Mouse (Mus musculus): ENCODE results near the gene Ppp4r2. TPM values are rescaled to one million over a fixed set of nuclear protein-coding genes. Genes with fewer than 3 reads are reported as not detected.
A peak's percentile ranks its signal among the peaks of the same experiment; 100 is the strongest.

Ppp4r2 gene
- polyA plus RNA-seq, 1 experiment from 2014 or later, result 29.5 TPM

GRCm38 (mm10) chr6:100823356-100823755 lies 10.1 kb upstream of the Ppp4r2 start:
- H3K36me3 ChIP-seq (ENCODE audit: control insufficient read depth, insufficient read depth, low read length), result no peaks in the 10 kb centered on the region

GRCm38 (mm10) chr6:100824381-100824965 lies 8.9 kb upstream of the Ppp4r2 start:
- no peak overlapping the region for H3K4me2 ChIP-seq (ENCODE audit: low read length)
- H3K27ac ChIP-seq (ENCODE audit: low read depth), result no peak overlapping the region
- no peak for DNase-seq (ENCODE audit: low spot score)
- no peak for ATAC-seq (replicated peaks; ENCODE audit: low FRiP score, low TSS enrichment, low read depth)
- WGBS, result 60% methylated on average over 7 of the region's 7 CpGs
- no peaks in the 10 kb centered on the region for H3K27me3 ChIP-seq (replicated peaks; ENCODE audit: control insufficient read depth, insufficient read depth, low read length)
- no peaks in the 10 kb centered on the region for H3K4me1 ChIP-seq (replicated peaks; ENCODE audit: control insufficient read depth, insufficient read depth, low read length)
- no peaks in the 10 kb centered on the region for H3K9me3 ChIP-seq (ENCODE audit: control insufficient read depth, low read length)
- H3K4me3 ChIP-seq (ENCODE audit: low read depth, low read length), result no peak overlapping the region
- H3K9ac ChIP-seq (ENCODE audit: low read length), result no peak overlapping the region
- no peaks in the 10 kb centered on the region for H3K36me3 ChIP-seq (ENCODE audit: control insufficient read depth, insufficient read depth, low read length)

More at GRCm38 (mm10) chr6:100823356-100823755, 10.1 kb upstream of the Ppp4r2 start:
- Histone ChIP-seq H3K9ac (ENCODE audit: low read length) (no peak overlapping the region), H3K27ac (ENCODE audit: low read depth) (no peak overlapping the region), H3K4me2 (ENCODE audit: low read length) (no peak overlapping the region), H3K4me3 (ENCODE audit: low read depth, low read length) (no peak overlapping the region), H3K27me3 (replicated peaks; ENCODE audit: control insufficient read depth, insufficient read depth, low read length) (no peaks in the 10 kb centered on the region), H3K9me3 (ENCODE audit: control insufficient read depth, low read length) (no peaks in the 10 kb centered on the region), H3K4me1 (replicated peaks; ENCODE audit: control insufficient read depth, insufficient read depth, low read length) (no peaks in the 10 kb centered on the region)
- 73% methylated on average over 1 of the region's 1 CpGs for WGBS
- ATAC-seq (replicated peaks; ENCODE audit: low FRiP score, low TSS enrichment, low read depth), result no peak
- DNase-seq (ENCODE audit: low spot score), result no peak

GRCm38 (mm10) chr6:100826046-100826445 lies 7.4 kb upstream of the Ppp4r2 start:
- H3K27me3 ChIP-seq (replicated peaks; ENCODE audit: control insufficient read depth, insufficient read depth, low read length), result no peaks in the 10 kb centered on the region
- no peak overlapping the region for H3K27ac ChIP-seq (ENCODE audit: low read depth)
- WGBS, result 48% methylated on average over 6 of the region's 6 CpGs

GRCm38 (mm10) chr6:100828565-100828964 lies 4.9 kb upstream of the Ppp4r2 start:
- 95% methylated on average over 7 of the region's 7 CpGs for WGBS
- ATAC-seq (replicated peaks; ENCODE audit: low FRiP score, low TSS enrichment, low read depth), result no peak
- no peaks in the 10 kb centered on the region for H3K9me3 ChIP-seq (ENCODE audit: control insufficient read depth, low read length)

More at GRCm38 (mm10) chr6:100826046-100826445, 7.4 kb upstream of the Ppp4r2 start:
- Histone ChIP-seq H3K4me3 (ENCODE audit: low read depth, low read length) (no peak overlapping the region), H3K4me1 (replicated peaks; ENCODE audit: control insufficient read depth, insufficient read depth, low read length) (no peaks in the 10 kb centered on the region), H3K9me3 (ENCODE audit: control insufficient read depth, low read length) (no peaks in the 10 kb centered on the region), H3K4me2 (ENCODE audit: low read length) (no peak overlapping the region), H3K9ac (ENCODE audit: low read length) (no peak overlapping the region), H3K36me3 (ENCODE audit: control insufficient read depth, insufficient read depth, low read length) (no peaks in the 10 kb centered on the region)
- ATAC-seq (replicated peaks; ENCODE audit: low FRiP score, low TSS enrichment, low read depth) (peak; percentile 65; the same call in 1 of the 2 replicates), DNase-seq (ENCODE audit: low spot score) (no peak)

GRCm38 (mm10) chr6:100829770-100830169 lies 3.7 kb upstream of the Ppp4r2 start:
- H3K4me1 ChIP-seq (replicated peaks; ENCODE audit: control insufficient read depth, insufficient read depth, low read length), result peaks cover 3% of the 10 kb centered on the region; the same call in 1 of the 2 replicates
- WGBS, result 80% methylated on average over 5 of the region's 5 CpGs

More at GRCm38 (mm10) chr6:100828565-100828964, 4.9 kb upstream of the Ppp4r2 start:
- H3K27me3 ChIP-seq (replicated peaks; ENCODE audit: control insufficient read depth, insufficient read depth, low read length), result no peaks in the 10 kb centered on the region
- H3K36me3 ChIP-seq (ENCODE audit: control insufficient read depth, insufficient read depth, low read length), result no peaks in the 10 kb centered on the region
- H3K4me2 ChIP-seq (ENCODE audit: low read length), result no peak overlapping the region
- H3K27ac ChIP-seq (ENCODE audit: low read depth), result no peak overlapping the region
- no peaks in the 10 kb centered on the region for H3K4me1 ChIP-seq (replicated peaks; ENCODE audit: control insufficient read depth, insufficient read depth, low read length)
- no peak overlapping the region for H3K9ac ChIP-seq (ENCODE audit: low read length)
- no peak for DNase-seq (ENCODE audit: low spot score)
- no peak overlapping the region for H3K4me3 ChIP-seq (ENCODE audit: low read depth, low read length)

DNA sequence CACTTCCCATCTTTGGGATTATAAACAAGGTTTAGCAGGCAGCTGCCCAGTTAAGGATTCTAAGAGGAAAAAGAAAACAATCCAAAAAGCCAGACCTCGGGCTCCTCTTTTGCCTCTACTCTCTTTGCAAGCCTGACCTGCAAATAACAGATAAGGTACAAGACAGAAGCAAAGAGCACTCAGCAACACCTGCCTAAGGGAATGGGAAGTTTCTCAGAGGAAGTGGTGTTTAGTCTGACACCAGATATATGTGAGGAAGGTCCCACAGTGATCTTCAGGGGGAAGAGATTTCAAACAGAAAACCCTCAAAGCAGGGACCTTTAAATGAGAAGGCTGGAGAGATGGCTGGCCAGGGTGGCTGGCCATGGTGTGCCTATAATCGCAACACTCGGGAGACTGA lies 2.2 kb upstream of the Ppp4r2 start:
- Histone ChIP-seq H3K9ac (ENCODE audit: low read length) (no peak overlapping the region), H3K4me2 (ENCODE audit: low read length) (no peak overlapping the region), H3K9me3 (ENCODE audit: control insufficient read depth, low read length) (no peaks in the 10 kb centered on the region), H3K4me3 (ENCODE audit: low read depth, low read length) (no peak overlapping the region), H3K27me3 (replicated peaks; ENCODE audit: control insufficient read depth, insufficient read depth, low read length) (no peaks in the 10 kb centered on the region), H3K27ac (ENCODE audit: low read depth) (no peak overlapping the region), H3K4me1 (replicated peaks; ENCODE audit: control insufficient read depth, insufficient read depth, low read length) (peaks cover 11% of the 10 kb centered on the region; the same call in 1 of the 2 replicates), H3K36me3 (ENCODE audit: control insufficient read depth, insufficient read depth, low read length) (peaks cover 11% of the 10 kb centered on the region)
- ATAC-seq (replicated peaks; ENCODE audit: low FRiP score, low TSS enrichment, low read depth), result no peak
- 79% methylated on average over 3 of the region's 3 CpGs for WGBS
- DNase-seq (ENCODE audit: low spot score), result no peak

More at GRCm38 (mm10) chr6:100829770-100830169, 3.7 kb upstream of the Ppp4r2 start:
- Histone ChIP-seq H3K27me3 (replicated peaks; ENCODE audit: control insufficient read depth, insufficient read depth, low read length) (no peaks in the 10 kb centered on the region), H3K4me3 (ENCODE audit: low read depth, low read length) (no peak overlapping the region), H3K27ac (ENCODE audit: low read depth) (no peak overlapping the region), H3K4me2 (ENCODE audit: low read length) (no peak overlapping the region), H3K36me3 (ENCODE audit: control insufficient read depth, insufficient read depth, low read length) (no peaks in the 10 kb centered on the region), H3K9ac (ENCODE audit: low read length) (no peak overlapping the region), H3K9me3 (ENCODE audit: control insufficient read depth, low read length) (no peaks in the 10 kb centered on the region)
- DNase-seq (ENCODE audit: low spot score), result no peak
- ATAC-seq (replicated peaks; ENCODE audit: low FRiP score, low TSS enrichment, low read depth), result no peak

- H3K4me2 ChIP-seq (ENCODE audit: low read length), result no peak overlapping the region
- H3K36me3 ChIP-seq (ENCODE audit: control insufficient read depth, insufficient read depth, low read length), result peaks cover 17% of the 10 kb centered on the region
- no peaks in the 10 kb centered on the region for H3K9me3 ChIP-seq (ENCODE audit: control insufficient read depth, low read length)
- no peaks in the 10 kb centered on the region for H3K27me3 ChIP-seq (replicated peaks; ENCODE audit: control insufficient read depth, insufficient read depth, low read length)
- peaks cover 11% of the 10 kb centered on the region; the same call in 1 of the 2 replicates for H3K4me1 ChIP-seq (replicated peaks; ENCODE audit: control insufficient read depth, insufficient read depth, low read length)
- DNase-seq (ENCODE audit: low spot score) (no peak), ATAC-seq (replicated peaks; ENCODE audit: low FRiP score, low TSS enrichment, low read depth) (no peak)
- WGBS, result 95% methylated on average over 6 of the region's 6 CpGs
- no peak overlapping the region for H3K27ac ChIP-seq (ENCODE audit: low read depth)
- no peak overlapping the region for H3K4me3 ChIP-seq (ENCODE audit: low read depth, low read length)
- no peak overlapping the region for H3K9ac ChIP-seq (ENCODE audit: low read length)
These were observed 1.7 kb upstream of the Ppp4r2 start for GRCm38 (mm10) chr6:100831751-100832150.

GRCm38 (mm10) chr6:100833811-100834481 lies 524 bp downstream of the Ppp4r2 start:
- ATAC-seq (replicated peaks; ENCODE audit: low FRiP score, low TSS enrichment, low read depth) (peak; percentile 87), DNase-seq (ENCODE audit: low spot score) (peak; percentile 84)
- Histone ChIP-seq H3K4me2 (ENCODE audit: low read length) (peak overlapping the region; percentile 61), H3K27me3 (replicated peaks; ENCODE audit: control insufficient read depth, insufficient read depth, low read length) (no peaks in the 10 kb centered on the region), H3K27ac (ENCODE audit: low read depth) (peak overlapping the region; percentile 80), H3K9me3 (ENCODE audit: control insufficient read depth, low read length) (no peaks in the 10 kb centered on the region), H3K36me3 (ENCODE audit: control insufficient read depth, insufficient read depth, low read length) (peaks cover 39% of the 10 kb centered on the region), H3K4me1 (replicated peaks; ENCODE audit: control insufficient read depth, insufficient read depth, low read length) (peaks cover 14% of the 10 kb centered on the region; the same call in 1 of the 2 replicates), H3K4me3 (ENCODE audit: low read depth, low read length) (peak overlapping the region; percentile 57), H3K9ac (ENCODE audit: low read length) (peak overlapping the region; percentile 54)
- WGBS, result under 1% methylated on average over 51 of the region's 72 CpGs
